Mouse (Mus musculus) heart, adult 2 months (tissue): ENCODE measurements around the gene Tas1r1.

Experiments used
- CTCF ChIP-seq: fragments of 200-600 bp; IDR thresholded peaks from 2 replicates; pipeline ENCODE4 v1.8.1; 2022; ENCODE audit warnings: antibody characterized with exemption, mild to moderate bottlenecking, moderate library complexity
- EP300 ChIP-seq: fragments of 200-500 bp; IDR thresholded peaks from 2 replicates; pipeline ENCODE4 v1.6.1; 2011; ENCODE audit warnings: low read depth, low read length, control low read depth; ENCODE audit not compliant: insufficient read depth
- POLR2A ChIP-seq: fragments of 200-500 bp; IDR thresholded peaks from 2 replicates; pipeline ENCODE4 v1.6.1; 2011; ENCODE audit warnings: mild to moderate bottlenecking, low read depth, low read length, control low read depth; ENCODE audit not compliant: insufficient read depth

GRCm38 (mm10) chr4:151988342-151989109, 49.8 kb downstream of the Tas1r1 start, which contains the start of gene Thap3:
- no peak for TF ChIP-seq CTCF
- TF ChIP-seq EP300, result no peak
- TF ChIP-seq POLR2A, result peak; percentile 42
